Mouse (Mus musculus): Measurements from ENCODE around the gene Col25a1. TPM values are rescaled to one million over a fixed set of nuclear protein-coding genes. Genes with fewer than 3 reads are reported as not detected.

Gene Col25a1
- polyA plus RNA-seq, 1 experiment from 2014 or later, result 7.0 TPM

- Histone ChIP-seq H3K27ac (ENCODE audit: low read length) (no peak overlapping the region), H3K27me3 (replicated peaks; ENCODE audit: insufficient read depth, low read length) (no peaks in the 10 kb centered on the region), H3K9me3 (ENCODE audit: low read length) (no peaks in the 10 kb centered on the region), H3K4me2 (replicated peaks; ENCODE audit: low read depth, low read length) (no peak overlapping the region), H3K9ac (replicated peaks; ENCODE audit: low read depth) (no peak overlapping the region), H3K4me1 (ENCODE audit: insufficient read depth, low read depth, low read length) (no peaks in the 10 kb centered on the region), H3K36me3 (ENCODE audit: insufficient read depth, low read length) (no peaks in the 10 kb centered on the region), H3K4me3 (ENCODE audit: low read depth, low read length) (no peak overlapping the region)
- WGBS, result 60% methylated on average over 11 of the region's 11 CpGs
- peak; percentile 5 for DNase-seq (ENCODE audit: low spot score)
- TF ChIP-seq EP300 (IDR thresholded peaks at IDR 0.05) (no peak), CTCF (IDR thresholded peaks at IDR 0.05) (no peak)
- no peak for ATAC-seq
Measured at GRCm38 (mm10) chr3:130128564-130128963, 2.7 kb upstream of the Col25a1 start.

GRCm38 (mm10) chr3:130129635-130130206, 1.6 kb upstream of the Col25a1 start:
- Histone ChIP-seq H3K4me1 (ENCODE audit: insufficient read depth, low read depth, low read length) (no peaks in the 10 kb centered on the region), H3K27ac (ENCODE audit: low read length) (no peak overlapping the region), H3K4me2 (replicated peaks; ENCODE audit: low read depth, low read length) (no peak overlapping the region), H3K27me3 (replicated peaks; ENCODE audit: insufficient read depth, low read length) (no peaks in the 10 kb centered on the region), H3K9me3 (ENCODE audit: low read length) (no peaks in the 10 kb centered on the region), H3K36me3 (ENCODE audit: insufficient read depth, low read length) (no peaks in the 10 kb centered on the region), H3K4me3 (ENCODE audit: low read depth, low read length) (no peak overlapping the region), H3K9ac (replicated peaks; ENCODE audit: low read depth) (no peak overlapping the region)
- ATAC-seq (no peak), DNase-seq (ENCODE audit: low spot score) (peak; percentile 36)
- no peak for TF ChIP-seq EP300 (IDR thresholded peaks at IDR 0.05)
- TF ChIP-seq CTCF (IDR thresholded peaks at IDR 0.05), result peak; percentile 72
- 37% methylated on average over 10 of the region's 10 CpGs for WGBS

GRCm38 (mm10) chr3:130137204-130137603, 5.9 kb downstream of the Col25a1 start:
- ATAC-seq (no peak), DNase-seq (ENCODE audit: low spot score) (no peak)
- H3K36me3 ChIP-seq (ENCODE audit: insufficient read depth, low read length), result no peaks in the 10 kb centered on the region
- TF ChIP-seq EP300 (IDR thresholded peaks at IDR 0.05) (no peak), CTCF (IDR thresholded peaks at IDR 0.05) (no peak)
- H3K4me2 ChIP-seq (replicated peaks; ENCODE audit: low read depth, low read length), result no peak overlapping the region
- H3K4me3 ChIP-seq (ENCODE audit: low read depth, low read length), result no peak overlapping the region
- no peak overlapping the region for H3K9ac ChIP-seq (replicated peaks; ENCODE audit: low read depth)
- H3K9me3 ChIP-seq (ENCODE audit: low read length), result no peaks in the 10 kb centered on the region
- H3K27ac ChIP-seq (ENCODE audit: low read length), result no peak overlapping the region
- no peaks in the 10 kb centered on the region for H3K27me3 ChIP-seq (replicated peaks; ENCODE audit: insufficient read depth, low read length)
- no peaks in the 10 kb centered on the region for H3K4me1 ChIP-seq (ENCODE audit: insufficient read depth, low read depth, low read length)

- Histone ChIP-seq H3K27ac (ENCODE audit: low read length) (no peak overlapping the region), H3K9me3 (ENCODE audit: low read length) (no peaks in the 10 kb centered on the region), H3K4me3 (ENCODE audit: low read depth, low read length) (no peak overlapping the region), H3K4me1 (ENCODE audit: insufficient read depth, low read depth, low read length) (no peaks in the 10 kb centered on the region), H3K27me3 (replicated peaks; ENCODE audit: insufficient read depth, low read length) (no peaks in the 10 kb centered on the region), H3K4me2 (replicated peaks; ENCODE audit: low read depth, low read length) (no peak overlapping the region), H3K36me3 (ENCODE audit: insufficient read depth, low read length) (no peaks in the 10 kb centered on the region), H3K9ac (replicated peaks; ENCODE audit: low read depth) (no peak overlapping the region)
- WGBS, result 13% methylated on average over 3 of the region's 3 CpGs
- ATAC-seq (peak; percentile 54), DNase-seq (ENCODE audit: low spot score) (peak; percentile 22)
- TF ChIP-seq CTCF (IDR thresholded peaks at IDR 0.05) (no peak), EP300 (IDR thresholded peaks at IDR 0.05) (0 out of 2 replicates have a peak, but pooled peaks have one; percentile 19)
Measured at GRCm38 (mm10) chr3:130137640-130138039, 6.3 kb downstream of the Col25a1 start.

- WGBS, result 59% methylated on average over 12 of the region's 12 CpGs
- no peak overlapping the region; the same call in 1 of the 2 replicates for H3K4me2 ChIP-seq (replicated peaks; ENCODE audit: low read depth, low read length)
- DNase-seq (ENCODE audit: low spot score), result no peak
- TF ChIP-seq CTCF (IDR thresholded peaks at IDR 0.05) (no peak), EP300 (IDR thresholded peaks at IDR 0.05) (no peak)
- H3K27me3 ChIP-seq (replicated peaks; ENCODE audit: insufficient read depth, low read length), result no peaks in the 10 kb centered on the region
- no peaks in the 10 kb centered on the region for H3K4me1 ChIP-seq (ENCODE audit: insufficient read depth, low read depth, low read length)
- no peak overlapping the region for H3K27ac ChIP-seq (ENCODE audit: low read length)
- no peak overlapping the region for H3K9ac ChIP-seq (replicated peaks; ENCODE audit: low read depth)
- H3K4me3 ChIP-seq (ENCODE audit: low read depth, low read length), result no peak overlapping the region
- no peak for ATAC-seq
- no peaks in the 10 kb centered on the region for H3K9me3 ChIP-seq (ENCODE audit: low read length)
- no peaks in the 10 kb centered on the region for H3K36me3 ChIP-seq (ENCODE audit: insufficient read depth, low read length)
Measured at GRCm38 (mm10) chr3:130145874-130146273, 14.6 kb downstream of the Col25a1 start.

- Histone ChIP-seq H3K36me3 (ENCODE audit: insufficient read depth, low read length) (no peaks in the 10 kb centered on the region), H3K4me1 (ENCODE audit: insufficient read depth, low read depth, low read length) (no peaks in the 10 kb centered on the region), H3K27me3 (replicated peaks; ENCODE audit: insufficient read depth, low read length) (no peaks in the 10 kb centered on the region), H3K4me2 (replicated peaks; ENCODE audit: low read depth, low read length) (no peak overlapping the region), H3K4me3 (ENCODE audit: low read depth, low read length) (no peak overlapping the region), H3K27ac (ENCODE audit: low read length) (no peak overlapping the region), H3K9ac (replicated peaks; ENCODE audit: low read depth) (no peak overlapping the region), H3K9me3 (ENCODE audit: low read length) (no peaks in the 10 kb centered on the region)
- 67% methylated on average over 8 of the region's 8 CpGs for WGBS
- ATAC-seq (no peak), DNase-seq (ENCODE audit: low spot score) (no peak)
- no peak for TF ChIP-seq CTCF (IDR thresholded peaks at IDR 0.05)
- TF ChIP-seq EP300 (IDR thresholded peaks at IDR 0.05), result no peak
Measured at GRCm38 (mm10) chr3:130147827-130148226, 16.5 kb downstream of the Col25a1 start.

- no peak for DNase-seq (ENCODE audit: low spot score)
- Histone ChIP-seq H3K9me3 (ENCODE audit: low read length) (no peaks in the 10 kb centered on the region), H3K4me2 (replicated peaks; ENCODE audit: low read depth, low read length) (no peak overlapping the region), H3K27me3 (replicated peaks; ENCODE audit: insufficient read depth, low read length) (no peaks in the 10 kb centered on the region), H3K27ac (ENCODE audit: low read length) (no peak overlapping the region), H3K9ac (replicated peaks; ENCODE audit: low read depth) (no peak overlapping the region), H3K36me3 (ENCODE audit: insufficient read depth, low read length) (no peaks in the 10 kb centered on the region), H3K4me3 (ENCODE audit: low read depth, low read length) (no peak overlapping the region), H3K4me1 (ENCODE audit: insufficient read depth, low read depth, low read length) (no peaks in the 10 kb centered on the region)
- no peak for TF ChIP-seq EP300 (IDR thresholded peaks at IDR 0.05)
- TF ChIP-seq CTCF (IDR thresholded peaks at IDR 0.05), result no peak
- ATAC-seq, result no peak
- whole genome bisulfite sequencing, result 78% methylated on average over 1 of the region's 1 CpGs
Measured at GRCm38 (mm10) chr3:130149180-130149579, 17.9 kb downstream of the Col25a1 start.

Measured in lung, postnatal 0 days (tissue).